Mouse (Mus musculus) neural tube, embryonic 12.5 days (tissue): ENCODE measurements around the gene 1700024P04Rik. TPM values are rescaled to one million over a fixed set of nuclear protein-coding genes. Genes with fewer than 3 reads are reported as not detected.
"Not testable (repeated sequence)": the region's sequence is repeated elsewhere in the genome, so short reads cannot be mapped to it uniquely, and the experiment has no call there.

Source experiments
- ATAC-seq: fragments of 200-750 bp; cut with Nextera tagmentation; 2 replicates; pipeline ENCODE4 v1.8.0; 2017; ENCODE audit warnings: low read depth, mild to moderate bottlenecking, moderate TSS enrichment, moderate library complexity; ENCODE audit not compliant: low FRiP score
- H3K27ac ChIP-seq: fragments of 300-500 bp; sonication (generic); 2 replicates; pipeline ENCODE4 v1.5.1; 2016
- H3K27me3 ChIP-seq: fragments of 300-500 bp; sonication (generic); replicated peaks from 2 replicates; pipeline ENCODE4 v1.6.1; 2016; ENCODE audit warnings: mild to moderate bottlenecking
- H3K36me3 ChIP-seq: fragments of 300-500 bp; sonication (generic); 2 replicates; pipeline ENCODE4 v1.6.1; 2016; ENCODE audit warnings: mild to moderate bottlenecking
- H3K4me1 ChIP-seq: fragments of 300-500 bp; sonication (generic); 2 replicates; pipeline ENCODE4 v1.6.1; 2016
- H3K4me2 ChIP-seq: fragments of 300-500 bp; sonication (generic); replicated peaks from 2 replicates; pipeline ENCODE4 v1.6.1; 2016; ENCODE audit warnings: mild to moderate bottlenecking
- H3K4me3 ChIP-seq: fragments of 300-500 bp; sonication (generic); 2 replicates; pipeline ENCODE4 v1.5.1; 2016
- H3K9ac ChIP-seq: fragments of 300-500 bp; sonication (generic); 2 replicates; pipeline ENCODE4 v1.6.1; 2016; ENCODE audit warnings: mild to moderate bottlenecking
- H3K9me3 ChIP-seq: fragments of 300-500 bp; sonication (generic); 2 replicates; pipeline ENCODE4 v1.6.1; 2016; ENCODE audit warnings: mild to moderate bottlenecking
- WGBS: fragments of 180-500 bp; shearing (Covaris S2); methylation state at CpG from one replicate; pipeline ENCODE4 v1.1.7; 2016; 5-methylcytosine and 5-hydroxymethylcytosine counted together
- polyA plus RNA-seq: library from polyadenylated mRNA; unstranded; fragments of >200 nt; fragmentation: Nextera tagmentation; extraction: Ambion mirVana; gene quantifications from 2 replicates; pipeline ENCODE4 v1.2.1, GENCODE M21; 2016

1700024P04Rik gene
- polyA plus RNA-seq, 1 experiment from 2014 or later: not detected

- Histone ChIP-seq H3K4me1 (no peaks in the 10 kb centered on the region), H3K36me3 (no peaks in the 10 kb centered on the region), H3K9ac (no peak overlapping the region), H3K4me3 (no peak overlapping the region), H3K4me2 (no peak overlapping the region), H3K27me3 (no peaks in the 10 kb centered on the region), H3K27ac (no peak overlapping the region), H3K9me3 (0 out of 2 replicates have a peak, but pooled peaks cover 6% of the 10 kb centered on the region)
- ATAC-seq: no peak
- 92% methylated on average over 17 of the region's 17 CpGs for WGBS
These were observed 22.2 kb upstream of the 1700024P04Rik start for GRCm38 (mm10) chr13:99006389-99007099.

- ATAC-seq, H3K9ac ChIP-seq, H3K27ac ChIP-seq, H3K4me1 ChIP-seq, H3K36me3 ChIP-seq, H3K27me3 ChIP-seq, H3K4me2 ChIP-seq, H3K4me3 ChIP-seq: not testable (repeated sequence)
- H3K9me3 ChIP-seq: peaks cover 13% of the 10 kb centered on the region; the same call in 1 of the 2 replicates
- WGBS: 95% methylated on average over 2 of the region's 2 CpGs
These were observed 17.3 kb upstream of the 1700024P04Rik start for GRCm38 (mm10) chr13:99001652-99002051.

GRCm38 (mm10) chr13:98997025-98997424 lies 12.7 kb upstream of the 1700024P04Rik start:
- Histone ChIP-seq H3K9ac (no peak overlapping the region), H3K4me3 (no peak overlapping the region), H3K36me3 (no peaks in the 10 kb centered on the region), H3K9me3 (peaks cover 7% of the 10 kb centered on the region; the same call in 1 of the 2 replicates), H3K4me2 (no peak overlapping the region), H3K4me1 (no peaks in the 10 kb centered on the region), H3K27ac (no peak overlapping the region), H3K27me3 (no peaks in the 10 kb centered on the region)
- 79% methylated on average over 5 of the region's 5 CpGs for WGBS
- no peak for ATAC-seq

GRCm38 (mm10) chr13:98977070-98977785 lies 7.1 kb downstream of the 1700024P04Rik start:
- ATAC-seq: no peak
- Histone ChIP-seq H3K36me3 (no peaks in the 10 kb centered on the region), H3K4me2 (no peak overlapping the region), H3K9me3 (peaks cover 4% of the 10 kb centered on the region; the same call in 1 of the 2 replicates), H3K4me3 (no peak overlapping the region), H3K9ac (no peak overlapping the region), H3K27ac (no peak overlapping the region), H3K27me3 (no peaks in the 10 kb centered on the region), H3K4me1 (no peaks in the 10 kb centered on the region)
- WGBS: 84% methylated on average over 4 of the region's 4 CpGs

- H3K4me2 ChIP-seq, H3K9ac ChIP-seq, H3K27me3 ChIP-seq, H3K4me3 ChIP-seq, H3K36me3 ChIP-seq, H3K27ac ChIP-seq, ATAC-seq, H3K4me1 ChIP-seq, H3K9me3 ChIP-seq: not testable (repeated sequence)
- WGBS: 69% methylated on average over 3 of the region's 3 CpGs
These were observed 8.3 kb downstream of the 1700024P04Rik start for GRCm38 (mm10) chr13:98976022-98976421.

GRCm38 (mm10) chr13:98972090-98972489 lies 12.3 kb downstream of the 1700024P04Rik start:
- no peaks in the 10 kb centered on the region for H3K4me1 ChIP-seq
- no peak overlapping the region for H3K4me2 ChIP-seq
- H3K27me3 ChIP-seq: no peaks in the 10 kb centered on the region
- no peak overlapping the region for H3K27ac ChIP-seq
- peaks cover 4% of the 10 kb centered on the region; the same call in 1 of the 2 replicates for H3K9me3 ChIP-seq
- no peaks in the 10 kb centered on the region for H3K36me3 ChIP-seq
- H3K4me3 ChIP-seq: no peak overlapping the region
- H3K9ac ChIP-seq: no peak overlapping the region
- WGBS: 80% methylated on average over 3 of the region's 3 CpGs
- no peak for ATAC-seq

GRCm38 (mm10) chr13:98971641-98972040 lies 12.7 kb downstream of the 1700024P04Rik start:
- Histone ChIP-seq H3K4me3 (no peak overlapping the region), H3K9ac (no peak overlapping the region), H3K27ac (no peak overlapping the region), H3K4me1 (no peaks in the 10 kb centered on the region), H3K36me3 (no peaks in the 10 kb centered on the region), H3K27me3 (no peaks in the 10 kb centered on the region), H3K9me3 (peaks cover 4% of the 10 kb centered on the region; the same call in 1 of the 2 replicates), H3K4me2 (no peak overlapping the region)
- WGBS: 74% methylated on average over 5 of the region's 5 CpGs
- ATAC-seq: no peak

GRCm38 (mm10) chr13:98968517-98968916 lies 15.8 kb downstream of the 1700024P04Rik start:
- no peaks in the 10 kb centered on the region for H3K4me1 ChIP-seq
- ATAC-seq: no peak
- WGBS: 82% methylated on average over 4 of the region's 4 CpGs
- no peaks in the 10 kb centered on the region for H3K27me3 ChIP-seq
- no peak overlapping the region for H3K4me2 ChIP-seq
- H3K4me3 ChIP-seq: no peak overlapping the region
- H3K9ac ChIP-seq: no peak overlapping the region
- H3K36me3 ChIP-seq: no peaks in the 10 kb centered on the region
- H3K27ac ChIP-seq: no peak overlapping the region
- no peaks in the 10 kb centered on the region for H3K9me3 ChIP-seq

GRCm38 (mm10) chr13:98967942-98968341 lies 16.4 kb downstream of the 1700024P04Rik start:
- no peak overlapping the region for H3K4me3 ChIP-seq
- 87% methylated on average over 6 of the region's 6 CpGs for WGBS
- no peaks in the 10 kb centered on the region for H3K27me3 ChIP-seq
- no peaks in the 10 kb centered on the region for H3K4me1 ChIP-seq
- no peaks in the 10 kb centered on the region for H3K36me3 ChIP-seq
- no peaks in the 10 kb centered on the region for H3K9me3 ChIP-seq
- H3K9ac ChIP-seq: no peak overlapping the region
- no peak overlapping the region for H3K4me2 ChIP-seq
- no peak overlapping the region for H3K27ac ChIP-seq
- ATAC-seq: no peak

GRCm38 (mm10) chr13:98966583-98966982 lies 17.8 kb downstream of the 1700024P04Rik start:
- no peaks in the 10 kb centered on the region for H3K36me3 ChIP-seq
- no peak for ATAC-seq
- H3K4me1 ChIP-seq: no peaks in the 10 kb centered on the region
- H3K4me3 ChIP-seq: no peak overlapping the region
- H3K9me3 ChIP-seq: no peaks in the 10 kb centered on the region
- H3K27me3 ChIP-seq: no peaks in the 10 kb centered on the region
- H3K27ac ChIP-seq: no peak overlapping the region
- no peak overlapping the region for H3K4me2 ChIP-seq
- 90% methylated on average over 5 of the region's 5 CpGs for WGBS
- H3K9ac ChIP-seq: no peak overlapping the region

- Histone ChIP-seq H3K27me3 (no peaks in the 10 kb centered on the region), H3K9ac (no peak overlapping the region), H3K4me1 (no peaks in the 10 kb centered on the region), H3K27ac (no peak overlapping the region), H3K36me3 (no peaks in the 10 kb centered on the region), H3K4me3 (no peak overlapping the region), H3K4me2 (no peak overlapping the region), H3K9me3 (no peaks in the 10 kb centered on the region)
- ATAC-seq: no peak
- 93% methylated on average over 1 of the region's 1 CpGs for WGBS
These were observed 20.8 kb downstream of the 1700024P04Rik start for GRCm38 (mm10) chr13:98963612-98964011.

GRCm38 (mm10) chr13:98958177-98958576 lies 26.2 kb downstream of the 1700024P04Rik start:
- peak; percentile 50; the same call in 1 of the 2 replicates for ATAC-seq
- no peaks in the 10 kb centered on the region for H3K36me3 ChIP-seq
- H3K4me2 ChIP-seq: no peak overlapping the region
- no peak overlapping the region for H3K27ac ChIP-seq
- no peaks in the 10 kb centered on the region for H3K9me3 ChIP-seq
- WGBS: 25% methylated on average over 2 of the region's 2 CpGs
- no peaks in the 10 kb centered on the region for H3K27me3 ChIP-seq
- no peaks in the 10 kb centered on the region for H3K4me1 ChIP-seq
- H3K4me3 ChIP-seq: no peak overlapping the region
- no peak overlapping the region for H3K9ac ChIP-seq
